Mouse (Mus musculus) E14TG2a.4 (cell line): ENCODE measurements around the gene Tpcn1.

Source experiments
- CTCF ChIP-seq: conservative IDR thresholded peaks from 2 replicates; pipeline ENCODE4 v1.5.1; 2014; ENCODE audit warnings: low read length
- NANOG ChIP-seq: IDR thresholded peaks from 2 replicates; pipeline ENCODE4 v1.6.1; 2014; ENCODE audit warnings: borderline replicate concordance, low read length, mixed read lengths
- POU5F1 ChIP-seq: IDR thresholded peaks from 2 replicates; pipeline ENCODE4 v1.6.1; 2014; ENCODE audit warnings: low read length, borderline replicate concordance

DNA sequence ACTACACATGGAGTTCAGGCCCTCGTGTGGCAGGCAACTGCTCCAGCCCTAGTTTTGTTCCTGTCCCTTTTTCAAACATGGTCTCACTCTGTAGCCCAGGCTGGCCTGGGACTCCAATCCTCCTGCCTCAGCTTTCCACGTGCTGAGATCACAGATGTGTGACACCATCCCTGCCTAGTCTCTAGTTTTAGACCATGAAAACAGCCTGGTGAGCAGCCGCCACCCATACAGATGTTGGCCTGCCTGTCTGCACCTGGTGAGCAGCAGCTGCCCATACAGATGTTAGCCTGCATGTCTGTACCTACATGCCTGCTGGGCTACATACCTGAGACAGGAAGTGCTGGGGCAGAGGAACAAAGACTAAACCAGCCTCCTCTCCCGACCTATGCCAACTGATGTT lies 89.3 kb downstream of the Tpcn1 start:
- TF ChIP-seq CTCF (no peak), POU5F1 (no peak), NANOG (no peak)
